Mouse (Mus musculus) left cerebral cortex, postnatal 36 days (tissue): Measurements from ENCODE around the gene Zfp865. TPM values are rescaled to one million over a fixed set of nuclear protein-coding genes. Genes with fewer than 3 reads are reported as not detected.
"Not testable (repeated sequence)": the region's sequence is repeated elsewhere in the genome, so short reads cannot be mapped to it uniquely, and the experiment has no call there.

Experiments used
- DNase-seq, 2 experiments: peaks; one replicate each; pipeline ENCODE4 v3.0.0; 2021 to 2022; ENCODE audit warnings: low spot score in 2 of 2, mixed read lengths in 1 of 2
- intact Hi-C: fragments of 180-260 bp; cut with DNase I; formaldehyde crosslinking; loops from one replicate; pipeline ENCODE4 v1.15.1; 2025
- total RNA-seq, 2 experiments: library from RNA; stranded (reverse); gene quantifications; 2 replicates each; pipeline ENCODE4 v1.2.3; 2021

The Zfp865 gene
- total RNA-seq, 2 experiments from 2014 or later = 32.7 to 42.3 TPM

- intact Hi-C loops = loop anchor here (1.0 kb wide), 1 partner anchor 18 kb away; the partner anchor contains the start of gene Zfp579
- peak; percentile 94 to 97 for DNase-seq
Measured at GRCm38 (mm10) chr7:5014251-5015117, 5.7 kb upstream of the Zfp865 start, which contains the start of the genes Zfp524 and Fiz1. Zfp524 (plus strand) TSS chr7:5014415. Fiz1 (minus strand) TSS chr7:5014697.

DNA sequence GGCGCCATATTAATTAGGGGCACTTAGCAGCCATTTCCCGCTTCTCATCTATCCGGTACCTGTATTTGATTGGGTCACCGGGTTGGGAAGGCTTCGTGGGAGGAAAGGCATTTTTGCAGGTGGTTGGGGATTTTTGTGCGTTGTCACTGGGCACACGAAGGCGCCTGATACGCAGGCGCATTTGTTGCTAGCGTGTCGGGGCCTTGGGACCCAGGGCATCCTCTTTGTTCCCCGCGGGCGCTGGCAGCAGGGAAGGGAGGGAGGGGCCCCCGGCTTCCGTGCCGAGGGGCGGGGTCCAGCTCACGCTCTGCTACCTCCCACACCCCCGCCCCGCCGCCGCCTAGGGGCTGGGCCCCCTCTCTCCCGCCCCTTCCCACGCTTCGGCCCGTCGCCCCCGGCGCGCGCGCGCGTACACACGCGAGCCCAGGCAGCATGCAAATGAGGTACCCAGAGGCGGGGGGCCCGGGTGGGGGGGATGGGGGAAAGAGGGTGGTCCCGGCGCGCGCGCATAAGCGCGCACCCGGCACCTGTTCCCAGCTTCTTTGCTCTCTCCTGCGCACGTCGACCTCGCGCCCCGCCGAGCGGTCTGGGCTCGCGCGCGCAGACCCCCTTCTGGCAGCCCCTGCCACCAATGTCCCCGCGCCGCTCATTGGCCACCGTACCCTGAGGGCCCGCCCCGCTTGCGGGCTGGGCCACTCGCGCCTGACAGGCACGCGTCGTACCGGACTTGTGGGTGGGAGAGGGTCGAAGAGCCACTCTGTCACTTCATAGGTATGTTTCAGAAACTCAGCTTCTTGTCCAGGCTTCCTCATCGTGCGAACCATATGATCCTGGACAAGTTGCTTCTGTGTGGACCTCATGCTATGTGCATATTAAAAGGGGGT is 4.8 kb upstream of the Zfp865 start, which contains the start of gene Gm44973:
Gm44973 (plus strand) TSS at position 379 of the 884 bp plus-strand sequence.
- intact Hi-C loops = no loop called here

GRCm38 (mm10) chr7:5016057-5016456 is 4.1 kb upstream of the Zfp865 start:
- DNase-seq = no peak
- intact Hi-C loops = no loop called here

More for the DNA sequence above, 4.8 kb upstream of the Zfp865 start, which contains the start of gene Gm44973:
- DNase-seq = peak; percentile 90 to 91

GRCm38 (mm10) chr7:5016920-5017319 is 3.3 kb upstream of the Zfp865 start:
- intact Hi-C loops = no loop called here
- no peak for DNase-seq

- intact Hi-C loops = no loop called here
- no peak for DNase-seq
Measured at GRCm38 (mm10) chr7:5017352-5017751, 2.8 kb upstream of the Zfp865 start.

- intact Hi-C loops = no loop called here
- DNase-seq = no peak
Measured at GRCm38 (mm10) chr7:5017931-5018330, 2.2 kb upstream of the Zfp865 start.

GRCm38 (mm10) chr7:5019576-5019975 is 600 bp upstream of the Zfp865 start:
- intact Hi-C loops, DNase-seq: not testable (repeated sequence)

GRCm38 (mm10) chr7:5020685-5021084 is 509 bp downstream of the Zfp865 start:
- intact Hi-C loops = loop anchor here (2.0 kb wide), 2 partner anchors 30 to 40 kb away; partner anchors contain the start of gene Zfp580
- DNase-seq = no peak

DNA sequence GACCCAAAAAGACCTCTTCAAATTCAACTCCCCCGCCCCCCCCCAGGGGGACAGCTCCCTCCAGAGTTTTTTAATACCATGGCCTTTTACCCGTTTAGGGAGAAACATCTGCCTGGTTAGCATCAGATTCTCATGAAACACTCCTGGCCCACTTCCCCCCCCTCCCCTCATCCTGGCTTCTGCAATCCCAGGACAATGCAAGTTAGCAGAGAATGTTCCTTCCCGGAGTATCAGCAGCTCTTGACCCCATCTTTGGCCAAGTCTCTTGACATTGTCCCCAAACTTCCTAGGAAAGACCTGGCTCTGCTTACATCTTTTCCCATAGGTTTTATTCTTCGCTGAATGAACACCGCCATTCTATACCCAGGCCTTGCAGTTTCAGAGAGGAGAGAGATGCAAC is 1.0 kb downstream of the Zfp865 start:
- DNase-seq = no peak
- intact Hi-C loops = loop anchor here (2.0 kb wide), 2 partner anchors 30 to 40 kb away; partner anchors contain the start of gene Zfp580

- intact Hi-C loops = no loop called here
- DNase-seq = no peak
Measured at GRCm38 (mm10) chr7:5029543-5029942, 9.4 kb downstream of the Zfp865 start.

- intact Hi-C loops = no loop called here
- DNase-seq = no peak
Measured at GRCm38 (mm10) chr7:5029946-5030345, 9.8 kb downstream of the Zfp865 start.

DNA sequence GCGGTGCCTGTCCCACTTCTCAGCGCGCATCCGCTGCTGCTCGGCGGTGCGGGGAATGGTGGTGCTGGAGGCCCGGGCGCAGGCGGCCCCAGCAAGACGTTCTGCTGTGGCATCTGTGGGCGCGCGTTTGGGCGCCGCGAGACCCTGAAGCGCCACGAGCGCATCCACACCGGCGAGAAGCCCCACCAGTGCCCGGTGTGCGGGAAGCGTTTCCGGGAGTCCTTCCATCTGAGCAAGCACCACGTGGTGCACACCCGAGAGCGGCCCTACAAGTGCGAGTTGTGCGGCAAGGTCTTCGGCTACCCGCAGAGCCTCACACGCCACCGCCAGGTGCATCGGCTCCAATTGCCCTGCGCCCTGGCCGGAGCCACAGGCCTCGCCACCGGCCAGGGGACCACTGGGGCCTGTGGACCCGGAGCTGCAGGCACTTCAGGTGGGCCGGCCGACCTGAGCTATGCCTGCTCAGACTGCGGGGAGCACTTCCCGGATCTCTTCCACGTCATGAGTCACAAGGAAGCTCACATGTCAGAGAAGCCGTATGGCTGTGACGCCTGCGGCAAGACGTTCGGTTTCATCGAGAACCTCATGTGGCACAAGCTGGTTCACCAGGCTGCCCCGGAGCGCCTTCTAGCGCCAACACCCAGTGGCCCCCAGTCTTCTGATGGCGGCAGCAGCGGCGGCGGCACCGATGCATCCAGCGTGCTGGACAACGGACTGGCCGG is 10.5 kb downstream of the Zfp865 start:
- no peak for DNase-seq
- intact Hi-C loops = no loop called here

- no peak for DNase-seq
- intact Hi-C loops = no loop called here
Measured at GRCm38 (mm10) chr7:5031496-5031895, 11.3 kb downstream of the Zfp865 start.

DNA sequence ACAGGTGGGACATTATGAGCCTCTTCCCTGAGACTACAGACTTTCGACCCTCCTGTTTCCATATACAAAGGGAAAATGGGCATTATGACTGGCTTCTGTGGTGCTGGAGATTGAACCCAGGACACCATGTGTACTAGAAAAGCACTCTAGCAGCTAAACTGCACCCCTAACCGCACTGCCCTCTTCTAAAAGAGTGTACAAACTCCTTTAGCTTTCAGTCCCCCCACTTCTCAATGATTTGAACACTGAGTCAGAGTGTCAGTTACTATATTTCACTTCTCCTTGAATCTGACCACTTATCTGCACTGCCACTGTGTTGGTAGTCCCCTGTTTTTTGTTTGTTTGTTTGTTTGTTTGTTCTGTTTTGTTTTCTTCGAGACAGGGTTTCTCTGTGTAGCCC is 13.6 kb downstream of the Zfp865 start, which contains the start of gene 4632433K11Rik:
4632433K11Rik (plus strand) TSS at position 301 of the 400 bp plus-strand sequence.
- DNase-seq = no peak
- intact Hi-C loops = no loop called here

DNA sequence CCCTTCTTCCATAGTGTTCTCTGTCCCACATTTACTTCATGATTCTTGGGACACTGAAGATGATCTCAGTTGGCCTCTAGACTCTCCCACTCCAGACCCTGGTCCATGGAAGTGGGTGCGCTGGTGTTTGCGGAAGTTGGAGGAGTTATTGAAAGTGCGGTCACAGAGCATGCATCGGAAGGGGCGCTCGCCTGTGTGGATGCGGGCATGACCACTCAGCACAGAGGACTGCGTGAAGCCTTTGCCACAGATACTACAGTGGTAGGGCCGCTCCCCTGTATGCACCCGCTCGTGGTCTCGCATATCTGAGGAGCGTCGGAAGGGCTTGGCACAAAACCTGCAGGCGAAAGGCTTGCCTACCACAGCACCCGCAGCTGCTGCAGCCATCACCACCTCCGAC is 15.5 kb downstream of the Zfp865 start:
- intact Hi-C loops = no loop called here
- DNase-seq = no peak

DNA sequence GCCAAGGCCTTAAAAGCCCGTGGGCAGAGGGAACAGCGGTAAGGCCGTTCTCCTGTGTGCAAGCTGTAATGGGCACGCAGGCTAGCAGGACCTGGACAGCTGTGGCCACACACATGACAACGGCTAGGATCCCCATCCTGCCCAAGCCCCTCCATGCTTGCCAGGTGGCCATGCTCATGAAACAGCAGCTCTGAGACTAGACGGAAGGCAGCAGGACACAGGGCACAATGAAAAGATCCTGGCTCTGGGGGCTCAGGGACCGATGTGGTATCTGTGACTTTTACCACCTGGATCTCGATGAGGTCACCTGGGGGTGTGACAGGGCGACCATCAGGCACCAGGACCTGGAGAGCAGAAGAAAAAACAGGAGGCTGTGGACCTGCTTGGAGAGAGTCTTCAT is 16.0 kb downstream of the Zfp865 start:
- no peak for DNase-seq

GRCm38 (mm10) chr7:5037026-5037425 is 16.9 kb downstream of the Zfp865 start:
- no peak for DNase-seq
- intact Hi-C loops = no loop called here

More for the DNA sequence above, 16.0 kb downstream of the Zfp865 start:
- intact Hi-C loops = no loop called here

DNA sequence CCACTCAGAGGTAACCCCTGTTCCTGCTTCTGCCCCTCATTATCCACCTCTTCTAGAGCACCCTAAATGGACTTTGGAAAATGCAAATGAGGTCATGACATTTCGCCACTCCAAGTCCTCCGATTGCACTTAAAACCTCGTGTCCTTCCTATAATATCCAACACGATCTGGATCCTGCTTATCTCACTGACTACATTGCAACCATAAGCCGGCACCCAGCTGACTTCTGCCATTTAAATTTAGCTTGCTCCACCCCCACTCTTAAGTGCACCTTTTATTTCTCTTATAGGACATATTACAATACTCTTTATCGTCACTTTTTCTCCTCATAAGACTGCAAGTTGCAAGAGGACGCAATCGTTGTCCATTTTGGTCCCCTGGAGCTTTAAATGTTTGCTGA is 17.3 kb downstream of the Zfp865 start:
- no peak for DNase-seq
- intact Hi-C loops = no loop called here

DNA sequence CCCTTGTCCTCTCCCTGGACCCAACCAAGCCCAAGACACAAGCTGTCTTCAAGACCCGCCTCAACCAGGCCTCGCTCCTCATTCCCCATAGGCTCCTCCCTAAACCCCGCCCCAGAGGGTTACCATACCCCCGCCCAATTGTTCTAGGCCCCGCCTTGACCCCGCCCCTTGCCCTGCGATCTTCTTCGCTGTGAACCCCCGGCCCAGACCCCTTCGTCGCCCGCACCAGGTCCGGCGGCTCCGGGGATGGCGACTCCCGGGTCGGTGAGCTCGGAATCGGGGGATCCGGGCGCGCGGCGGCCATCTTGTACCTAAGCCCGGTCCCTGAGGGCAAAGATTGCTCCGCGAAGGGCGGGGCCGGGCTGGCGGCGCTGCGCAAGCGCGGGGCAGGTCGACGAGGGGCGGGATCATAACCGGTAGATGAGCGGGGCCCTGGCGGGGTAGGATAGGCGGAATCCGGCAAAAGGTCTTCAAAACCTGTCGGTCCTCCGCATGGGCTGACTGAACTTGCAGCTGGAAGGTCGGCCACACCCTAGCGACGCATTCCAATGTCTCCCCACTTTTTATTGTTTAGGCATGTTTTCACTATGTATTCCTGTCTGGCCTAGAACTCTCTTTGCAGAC is 18.0 kb downstream of the Zfp865 start, which contains the start of gene Zfp784:
Zfp784 (minus strand) TSS at position 338 of the 624 bp plus-strand sequence.
- intact Hi-C loops = no loop called here
- peak; percentile 93 for DNase-seq
